Comparison of ENCODE assay signal across 17 mouse cellular contexts in genomic region chr7:75733166-75733565, GRCm38 (mm10).
"Had no signal": no experiment of that assay in that cellular context is flagged by ENCODE, and none has a peak within 500 bp of the region (broad histone marks: within the 10 kb centered on the region; RNA-seq: fewer than 3 reads in every experiment).

No protein-coding gene starts in this region.

- ATAC-seq: midbrain, embryonic 16.5 days had no signal

- H3K9ac ChIP-seq: lung, embryonic 14.5 days; midbrain, embryonic 12.5 days; neural tube, embryonic 13.5 days; neural tube, embryonic 15.5 days; stomach, embryonic 15.5 days had no signal

- H3K4me2 ChIP-seq: lung, embryonic 14.5 days; midbrain, embryonic 12.5 days; neural tube, embryonic 13.5 days; neural tube, embryonic 15.5 days; stomach, embryonic 15.5 days had no signal

- DNase-seq: lung, adult 18-20 months; lung, embryonic 14.5 days; lung, postnatal 10 days; lung, postnatal 4 days; midbrain, embryonic 14.5 days; right cerebral cortex, postnatal 14 days; thymus, adult 18-20 months; thymus, postnatal 14 days; thymus, postnatal 36 days had no signal

- H3K27me3 ChIP-seq: midbrain, embryonic 12.5 days; neural tube, embryonic 13.5 days; neural tube, embryonic 15.5 days; stomach, embryonic 15.5 days had no signal

- H3K4me3 ChIP-seq: midbrain, embryonic 10.5 days; midbrain, embryonic 12.5 days; myocyte; neural tube, embryonic 13.5 days; neural tube, embryonic 15.5 days; stomach, embryonic 15.5 days had no signal

- H3K9me3 ChIP-seq: midbrain, embryonic 10.5 days; midbrain, embryonic 12.5 days; neural tube, embryonic 13.5 days; neural tube, embryonic 15.5 days; stomach, embryonic 15.5 days had no signal

- H3K27ac ChIP-seq: midbrain, embryonic 10.5 days; midbrain, embryonic 12.5 days; neural tube, embryonic 13.5 days; neural tube, embryonic 15.5 days; stomach, embryonic 15.5 days; stomach, postnatal 0 days had no signal

- H3K4me1 ChIP-seq: midbrain, embryonic 10.5 days; midbrain, embryonic 12.5 days; neural tube, embryonic 13.5 days; neural tube, embryonic 15.5 days; stomach, embryonic 15.5 days had no signal
